In the genomic region with DNA sequence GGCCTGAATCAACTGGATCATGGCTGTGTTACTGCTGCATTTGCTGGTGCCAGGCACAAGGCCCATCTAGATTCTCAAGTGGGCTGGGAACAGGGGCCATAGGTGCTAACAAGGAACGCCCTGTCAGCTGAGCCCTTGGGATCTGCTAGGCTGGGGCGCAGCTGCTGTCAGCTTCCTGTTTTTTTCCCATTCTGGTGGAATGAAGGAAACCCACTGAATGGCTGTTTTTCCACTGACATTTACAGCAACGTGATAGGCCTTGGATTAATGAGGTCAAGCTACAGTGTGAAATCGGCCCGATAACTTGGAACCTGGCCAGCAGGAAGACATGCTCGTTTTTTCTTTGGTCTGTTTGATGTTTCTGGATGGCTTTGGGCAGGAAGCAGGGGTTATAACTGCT, we compare ENCODE assay signal across 8 mouse cellular contexts. TPM values are rescaled to one million over a fixed set of nuclear protein-coding genes. Genes with fewer than 3 reads are reported as not detected.
DNase-seq lines count a peak whose midpoint lies in the region; ATAC-seq and TF ChIP-seq lines count a peak whose summit lies in the region.

No protein-coding gene starts in this region.

- TF ChIP-seq RAD21 in CH12.LX (IDR thresholded peaks at IDR 0.05; ENCODE audit: low read depth, low read length), result no peak

- H3K79me2 ChIP-seq in CH12.LX (replicated peaks; ENCODE audit: control insufficient read depth, extremely low read depth, insufficient read depth, poor library complexity, severe bottlenecking), result peaks cover 99% of the 10 kb centered on the region

- no peaks in the 10 kb centered on the region for H3K27me3 ChIP-seq in CH12.LX (replicated peaks)
- H3K27me3 ChIP-seq in hindbrain, embryonic 15.5 days, result 0 out of 2 replicates have a peak, but pooled peaks cover 5% of the 10 kb centered on the region

- DNase-seq in embryo, embryonic 11 days, result peak; percentile 59
- no peak for DNase-seq in embryo, embryonic 10.5 days (ENCODE audit: low spot score)
- DNase-seq in CH12.LX (ENCODE audit: extremely low read depth), result no peak
- peak; percentile 36 for DNase-seq in gastrocnemius, postnatal 10 days
- DNase-seq in lung, adult 2 months, result peak; percentile 42
- peak; percentile 28 for DNase-seq in thymus, postnatal 14 days
- DNase-seq in layer of hippocampus, adult 11-12 months (ENCODE audit: low spot score), result no peak

- no peak for ATAC-seq in hindbrain, embryonic 15.5 days (ENCODE audit: low FRiP score, low read depth)

- dilution Hi-C loops in CH12.LX (cut with MboI; ENCODE audit: extremely low pct_ligation_motif_present, extremely low pct_unique_long_range_greater_than_20kb, low sequenced_read_pairs), result no loop called here

- peaks cover 8% of the 10 kb centered on the region for H3K9me3 ChIP-seq in CH12.LX (replicated peaks; ENCODE audit: low read length)
- H3K9me3 ChIP-seq in hindbrain, embryonic 15.5 days, result no peaks in the 10 kb centered on the region

- TF ChIP-seq CTCF in CH12.LX (conservative IDR thresholded peaks at IDR 0.05 in 1 of 2, IDR thresholded peaks at IDR 0.05 in 1 of 2; ENCODE audit: low read depth in 2 of 2, low read length in 2 of 2), result no peak
- TF ChIP-seq CTCF in lung, adult 2 months (IDR thresholded peaks at IDR 0.05; ENCODE audit: insufficient read depth, low read length), result no peak

- peaks cover 5 to 79% of the 10 kb centered on the region in 2 experiments for H3K36me3 ChIP-seq in CH12.LX (replicated peaks in 1 of 2; ENCODE audit: control insufficient read depth in 1 of 2, insufficient read depth in 1 of 2, low read length in 1 of 2)
- no peaks in the 10 kb centered on the region for H3K36me3 ChIP-seq in hindbrain, embryonic 15.5 days

- WGBS in hindbrain, embryonic 15.5 days, result 9% methylated on average over 6 of the region's 6 CpGs
- WGBS in lung, adult 2 months, result 5% methylated on average over 6 of the region's 6 CpGs

- in situ Hi-C loops in CH12.LX (cut with MboI; ENCODE audit: low pct_ligation_motif_present, low pct_unique_long_range_greater_than_20kb, low sequenced_read_pairs), result no loop called here

- peak overlapping the region in 1 of 3 experiments; percentile 29 for H3K4me3 ChIP-seq in CH12.LX (replicated peaks in 1 of 3; ENCODE audit: low read depth in 2 of 3, low read length in 2 of 3, poor library complexity in 1 of 3)
- no peak overlapping the region for H3K4me3 ChIP-seq in hindbrain, embryonic 15.5 days
- no peak overlapping the region for H3K4me3 ChIP-seq in lung, adult 2 months (replicated peaks; ENCODE audit: extremely low read depth, low read depth, low read length)

- peaks cover 31 to 73% of the 10 kb centered on the region in 2 experiments for H3K4me1 ChIP-seq in CH12.LX (ENCODE audit: control insufficient read depth in 1 of 2, insufficient read depth in 2 of 2)
- peaks cover 47% of the 10 kb centered on the region for H3K4me1 ChIP-seq in hindbrain, embryonic 15.5 days (replicated peaks)
- peaks cover 34% of the 10 kb centered on the region for H3K4me1 ChIP-seq in lung, adult 2 months (ENCODE audit: control insufficient read depth, insufficient read depth, low read length)

- peak overlapping the region; percentile 96 for H3K4me2 ChIP-seq in CH12.LX (ENCODE audit: insufficient read depth, low read depth, poor library complexity, severe bottlenecking)
- no peak overlapping the region for H3K4me2 ChIP-seq in hindbrain, embryonic 15.5 days

- H3K27ac ChIP-seq in CH12.LX (ENCODE audit: insufficient read depth, low read depth), result peak overlapping the region; percentile 96
- H3K27ac ChIP-seq in hindbrain, embryonic 15.5 days (replicated peaks), result peak overlapping the region; percentile 61

- TF ChIP-seq EP300 in CH12.LX (IDR thresholded peaks at IDR 0.05; ENCODE audit: low read length), result peak; percentile 29; the same call in 1 of the 2 replicates

- no peak for TF ChIP-seq POLR2A in CH12.LX (IDR thresholded peaks at IDR 0.05; ENCODE audit: low read depth, low read length)
- TF ChIP-seq POLR2A in lung, adult 2 months (IDR thresholded peaks at IDR 0.05; ENCODE audit: borderline replicate concordance, extremely low read depth, low read depth, low read length), result no peak

- H3K9ac ChIP-seq in CH12.LX (ENCODE audit: insufficient read depth, low read depth), result peak overlapping the region; percentile 34; the same call in 1 of the 2 replicates
- H3K9ac ChIP-seq in hindbrain, embryonic 15.5 days, result no peak overlapping the region

TF ChIP-seq in CH12.LX, 34 proteins besides CTCF, POLR2A, EP300 and RAD21:
- TF ChIP-seq BHLHE40 (IDR thresholded peaks at IDR 0.05; ENCODE audit: low read depth, low read length) (0 out of 2 replicates have a peak, but pooled peaks have one; percentile 11), PAX5 (IDR thresholded peaks at IDR 0.05; ENCODE audit: low read length) (no peak)

RNA-seq across cellular contexts. Expression of a gene that starts 7.6 kb away (rescaled TPM):
- 49.3 and 52.0 TPM in 2 replicates for total RNA-seq in CH12.LX (2012; rRNA removed)
- total RNA-seq in CH12.LX (2014; rRNA removed), result 28.9 and 37.7 TPM in 2 replicates
- 49.4 and 55.7 TPM in 2 replicates for polyA plus RNA-seq in CH12.LX (2012; ENCODE audit: insufficient read length, low read depth)
- 1 to 10 TPM; 8.3 to 9.0 TPM for total RNA-seq in gastrocnemius, postnatal 10 days (2021)
- 22.1 and 23.4 TPM in 2 replicates for polyA plus RNA-seq in hindbrain, embryonic 15.5 days (2015; fragmentation: Nextera tagmentation; extraction: Ambion mirVana)
- polyA plus RNA-seq in lung, adult 2 months (2012; rRNA removed), result 31.6 and 43.5 TPM in 2 replicates

RNA-seq across cellular contexts. Expression of a gene that starts 48.1 kb away (rescaled TPM):
- total RNA-seq in CH12.LX (2012; rRNA removed) (20.3 and 24.0 TPM in 2 replicates), CH12.LX (2014; rRNA removed) (13.9 and 14.4 TPM in 2 replicates)
- 14.6 and 19.8 TPM in 2 replicates for polyA plus RNA-seq in CH12.LX (2012; ENCODE audit: insufficient read length, low read depth)
- total RNA-seq in gastrocnemius, postnatal 10 days (2021), result 1 to 10 TPM; 4.1 to 6.2 TPM
- 12.0 and 13.1 TPM in 2 replicates for polyA plus RNA-seq in hindbrain, embryonic 15.5 days (2015; fragmentation: Nextera tagmentation; extraction: Ambion mirVana)
- polyA plus RNA-seq in lung, adult 2 months (2012; rRNA removed), result 8.1 and 9.0 TPM in 2 replicates

Comparison
In these comparisons a context has a peak if more than half of its experiments do, and no peak if none do; other contexts are left out.
1. DNase-seq: peak in embryo, embryonic 11 days (single experiment), gastrocnemius, postnatal 10 days (single experiment), lung, adult 2 months (single experiment) and thymus, postnatal 14 days (single experiment); none in embryo, embryonic 10.5 days (single experiment), CH12.LX (single experiment) and layer of hippocampus, adult 11-12 months (single experiment).